Mouse (Mus musculus) MEL (cell line): Measurements from ENCODE around the gene Vmp1. TPM values are rescaled to one million over a fixed set of nuclear protein-coding genes. Genes with fewer than 3 reads are reported as not detected.

ENCODE experiments used
- DNase-seq: peaks from one replicate; pipeline ENCODE4 v3.0.0; 2011; ENCODE audit warnings: low read depth, low spot score
- H3K27ac ChIP-seq: 2 replicates; pipeline ENCODE4 v1.5.1; 2012; ENCODE audit warnings: low read depth, mild to moderate bottlenecking, control low read depth, low read length, moderate library complexity; ENCODE audit not compliant: control insufficient read depth
- H3K27me3 ChIP-seq, 2 experiments: fragments of 150-350 bp in 1 of 2; sonication (generic) in 1 of 2; 2 replicates each; pipeline ENCODE4 v1.6.1; 2012; ENCODE audit warnings: low read length in 2 of 2, mild to moderate bottlenecking in 2 of 2, improper control_type of control experiment in 1 of 2, moderate library complexity in 1 of 2; ENCODE audit not compliant: insufficient read depth in 2 of 2, control insufficient read depth in 1 of 2
- H3K36me3 ChIP-seq, 2 experiments: 2 replicates each; pipeline ENCODE4 v1.6.1; 2012 to 2014; ENCODE audit warnings: low read length in 2 of 2, improper control_type of control experiment in 1 of 2, inconsistent platforms in 1 of 2, mild to moderate bottlenecking in 1 of 2; ENCODE audit not compliant: insufficient read depth in 2 of 2, control insufficient read depth in 1 of 2
- H3K4me1 ChIP-seq, 2 experiments: fragments of 150-350 bp in 1 of 2; sonication (generic) in 1 of 2; 2 replicates each; pipeline ENCODE4 v1.6.1; 2012; ENCODE audit warnings: low read length in 2 of 2, improper control_type of control experiment in 1 of 2, mild to moderate bottlenecking in 1 of 2; ENCODE audit not compliant: insufficient read depth in 2 of 2, control insufficient read depth in 1 of 2
- H3K4me3 ChIP-seq, 2 experiments: fragments of 150-350 bp in 1 of 2; sonication (generic) in 1 of 2; 2 replicates each; pipeline ENCODE4 v1.5.1; 2012; ENCODE audit warnings: low read depth in 2 of 2, low read length in 2 of 2, mild to moderate bottlenecking in 2 of 2, moderate library complexity in 2 of 2, control low read depth in 1 of 2, improper control_type of control experiment in 1 of 2; ENCODE audit not compliant: control insufficient read depth in 1 of 2, insufficient read depth in 1 of 2
- H3K79me2 ChIP-seq: 2 replicates; pipeline ENCODE4 v1.6.1; 2012; ENCODE audit warnings: mild to moderate bottlenecking, low read length, moderate library complexity; ENCODE audit not compliant: control insufficient read depth, poor library complexity, insufficient read depth
- H3K9ac ChIP-seq: 2 replicates; pipeline ENCODE4 v1.6.1; 2012; ENCODE audit warnings: low read depth, mild to moderate bottlenecking, control low read depth, low read length, moderate library complexity; ENCODE audit not compliant: control insufficient read depth, poor library complexity, severe bottlenecking
- H3K9me3 ChIP-seq: fragments of 150-350 bp; sonication (generic); replicated peaks from 2 replicates; pipeline ENCODE4 v1.6.1; 2012; ENCODE audit warnings: mild to moderate bottlenecking, low read length, improper control_type of control experiment, moderate library complexity; ENCODE audit not compliant: insufficient read depth
- CHD1 ChIP-seq: IDR thresholded peaks from 2 replicates; pipeline ENCODE4 v1.6.1; 2012; ENCODE audit warnings: low read depth, mild to moderate bottlenecking, inconsistent platforms, low read length, improper control_type of control experiment
- CTCF ChIP-seq, 3 experiments: IDR thresholded peaks in 2 of 3; conservative IDR thresholded peaks in 1 of 3; 2 replicates each; pipeline ENCODE4 v1.5.1; 2011 to 2012; ENCODE audit warnings: low read length in 3 of 3, low read depth in 2 of 3, mild to moderate bottlenecking in 2 of 3, improper control_type of control experiment in 1 of 3, inconsistent platforms in 1 of 3, mixed read lengths in 1 of 3, moderate library complexity in 1 of 3; ENCODE audit not compliant: control insufficient read depth in 1 of 3, insufficient read depth in 1 of 3, poor library complexity in 1 of 3, severe bottlenecking in 1 of 3
- E2F4 ChIP-seq: IDR thresholded peaks from 2 replicates; pipeline ENCODE4 v1.6.1; 2011; ENCODE audit warnings: low read depth, low read length, improper control_type of control experiment, borderline replicate concordance
- EP300 ChIP-seq, 2 experiments: IDR thresholded peaks; 2 replicates each; pipeline ENCODE4 v1.6.1; 2011; ENCODE audit warnings: improper control_type of control experiment in 2 of 2, low read length in 2 of 2, low read depth in 1 of 2, mild to moderate bottlenecking in 1 of 2
- ETS1 ChIP-seq: IDR thresholded peaks from 2 replicates; pipeline ENCODE4 v1.6.1; 2012; ENCODE audit warnings: low read depth, mild to moderate bottlenecking, inconsistent platforms, low read length, improper control_type of control experiment, moderate library complexity
- GATA1 ChIP-seq: IDR thresholded peaks from 2 replicates; pipeline ENCODE4 v1.6.1; 2011; ENCODE audit warnings: low read depth, low read length, improper control_type of control experiment
- JUND ChIP-seq: IDR thresholded peaks from 2 replicates; pipeline ENCODE4 v1.6.1; 2011; ENCODE audit warnings: low read depth, mild to moderate bottlenecking, improper control_type of control experiment, low read length
- MXI1 ChIP-seq: IDR thresholded peaks from 2 replicates; pipeline ENCODE4 v1.6.1; 2011; ENCODE audit warnings: mild to moderate bottlenecking, low read depth, low read length, improper control_type of control experiment
- MYB ChIP-seq: IDR thresholded peaks from 2 replicates; pipeline ENCODE4 v1.6.1; 2011; ENCODE audit warnings: mild to moderate bottlenecking, low read depth, low read length, improper control_type of control experiment
- POLR2A ChIP-seq, 2 experiments: IDR thresholded peaks; 2 replicates each; pipeline ENCODE4 v1.6.1; 2011 to 2012; ENCODE audit warnings: low read length in 2 of 2, mild to moderate bottlenecking in 2 of 2, control low read depth in 1 of 2, improper control_type of control experiment in 1 of 2, low read depth in 1 of 2, moderate library complexity in 1 of 2; ENCODE audit not compliant: control insufficient read depth in 1 of 2, insufficient read depth in 1 of 2, poor library complexity in 1 of 2
- POLR2AphosphoS2 ChIP-seq: IDR thresholded peaks from 2 replicates; pipeline ENCODE4 v1.6.1; 2011; ENCODE audit warnings: low read length, improper control_type of control experiment
- POLR2AphosphoS5 ChIP-seq: IDR thresholded peaks from 2 replicates; pipeline ENCODE4 v1.6.1; 2012; ENCODE audit warnings: low read depth, borderline replicate concordance, mild to moderate bottlenecking, inconsistent platforms, low read length, moderate library complexity, mixed read lengths
- RAD21 ChIP-seq: IDR thresholded peaks from 2 replicates; pipeline ENCODE4 v1.6.1; 2011; ENCODE audit warnings: mild to moderate bottlenecking, low read depth, low read length, improper control_type of control experiment
- SIN3A ChIP-seq: IDR thresholded peaks from 2 replicates; pipeline ENCODE4 v1.6.1; 2012; ENCODE audit warnings: low read length, improper control_type of control experiment, inconsistent platforms
- TBP ChIP-seq: IDR thresholded peaks from 2 replicates; pipeline ENCODE4 v1.8.0; 2011; ENCODE audit warnings: low read depth, low read length, improper control_type of control experiment
- TCF12 ChIP-seq: IDR thresholded peaks from 2 replicates; pipeline ENCODE4 v1.6.1; 2014; ENCODE audit warnings: low read depth, mild to moderate bottlenecking, inconsistent platforms, low read length, improper control_type of control experiment, moderate library complexity
- ZKSCAN1 ChIP-seq: IDR thresholded peaks from 2 replicates; pipeline ENCODE4 v1.6.1; 2012; ENCODE audit warnings: low read depth, mild to moderate bottlenecking, inconsistent platforms, low read length, improper control_type of control experiment, moderate library complexity
- ZMIZ1 ChIP-seq: IDR thresholded peaks from 2 replicates; pipeline ENCODE4 v1.6.1; 2012; ENCODE audit warnings: low read depth, mild to moderate bottlenecking, inconsistent platforms, low read length, improper control_type of control experiment, moderate library complexity
- polyA plus RNA-seq, 2 experiments: library from polyadenylated mRNA; stranded (reverse) in 1 of 2; unstranded in 1 of 2; fragments of >175 nt in 1 of 2; fragments of >200 nt in 1 of 2; gene quantifications; 2 replicates each; pipeline versions ENCODE4 v1.2.1 to v1.2.4; 2012; ENCODE audit warnings: low replicate concordance in 2 of 2, low read depth in 1 of 2; ENCODE audit not compliant: insufficient read length in 2 of 2, insufficient read depth in 1 of 2, missing spikeins in 1 of 2
- total RNA-seq: library from RNA; depleted of rRNA; stranded (reverse); fragments of 300-350 nt; gene quantifications from 2 replicates; pipeline ENCODE4 v1.2.3, GENCODE M21; 2012

Gene Vmp1
- total and polyA plus RNA-seq, 3 experiments, result 61.8 to 94.9 TPM; not detected in 1

GRCm38 (mm10) chr11:86585598-86585984, 98.0 kb downstream of the Vmp1 start:
- H3K9me3 ChIP-seq, result no peaks in the 10 kb centered on the region
- H3K27me3 ChIP-seq, result no peaks in the 10 kb centered on the region
- peak overlapping the region; percentile 83 to 88 for H3K4me3 ChIP-seq
- no peak for TF ChIP-seq CTCF (IDR thresholded peaks at IDR 0.05 in 2 of 3, conservative IDR thresholded peaks at IDR 0.05 in 1 of 3; ENCODE audit: control insufficient read depth in 1 of 3, insufficient read depth in 1 of 3, low read depth in 2 of 3, low read length in 3 of 3, poor library complexity in 1 of 3, severe bottlenecking in 1 of 3)
- TF ChIP-seq MYB, result no peak
- no peak for TF ChIP-seq GATA1
- TF ChIP-seq POLR2A (IDR thresholded peaks at IDR 0.05; ENCODE audit: control insufficient read depth in 1 of 2, insufficient read depth in 1 of 2, low read depth in 1 of 2, low read length in 2 of 2, poor library complexity in 1 of 2), result peak in 1 of 2 experiments; percentile 5; a peak in 1 of 4 replicates
- TF ChIP-seq E2F4, result no peak
- H3K4me1 ChIP-seq, result peaks cover 9 to 18% of the 10 kb centered on the region in 2 experiments
- H3K79me2 ChIP-seq, result peaks cover 37% of the 10 kb centered on the region
- DNase-seq, result peak; percentile 70
- peak overlapping the region; percentile 88 for H3K9ac ChIP-seq
- H3K27ac ChIP-seq, result peak overlapping the region; percentile 96
- peaks cover 4 to 34% of the 10 kb centered on the region in 2 experiments; a peak in 3 of 4 replicates for H3K36me3 ChIP-seq

GRCm38 (mm10) chr11:86584898-86585597, 98.6 kb downstream of the Vmp1 start:
- Histone ChIP-seq H3K9me3 (no peaks in the 10 kb centered on the region), H3K4me3 (peak overlapping the region; percentile 83 to 88), H3K9ac (peak overlapping the region; percentile 88), H3K27me3 (no peaks in the 10 kb centered on the region), H3K79me2 (peaks cover 37% of the 10 kb centered on the region), H3K4me1 (peaks cover 11 to 22% of the 10 kb centered on the region in 2 experiments), H3K36me3 (peaks cover 4 to 37% of the 10 kb centered on the region in 2 experiments; a peak in 3 of 4 replicates), H3K27ac (peak overlapping the region; percentile 96)
- peak; percentile 72 for DNase-seq
- TF ChIP-seq TCF12, result no peak
- no peak for TF ChIP-seq RAD21
- no peak for TF ChIP-seq ZKSCAN1
- TF ChIP-seq SIN3A, result peak; percentile 68; the same call in 1 of the 2 replicates
- TF ChIP-seq EP300 (IDR thresholded peaks at IDR 0.05; ENCODE audit: low read depth in 1 of 2, low read length in 2 of 2), result no peak
- TF ChIP-seq POLR2A (IDR thresholded peaks at IDR 0.05; ENCODE audit: control insufficient read depth in 1 of 2, insufficient read depth in 1 of 2, low read depth in 1 of 2, low read length in 2 of 2, poor library complexity in 1 of 2), result peak in 1 of 2 experiments; percentile 49; a peak in 1 of 4 replicates
- TF ChIP-seq MYB, result peak; percentile 8; the same call in 1 of the 2 replicates
- peak; percentile 18; the same call in 1 of the 2 replicates for TF ChIP-seq ZMIZ1
- peak; percentile 31; the same call in 1 of the 2 replicates for TF ChIP-seq MXI1
- TF ChIP-seq POLR2AphosphoS2, result no peak; the same call in 1 of the 2 replicates
- no peak for TF ChIP-seq GATA1
- peak; percentile 39; the same call in 1 of the 2 replicates for TF ChIP-seq POLR2AphosphoS5
- no peak for TF ChIP-seq JUND
- peak; percentile 86 for TF ChIP-seq CHD1
- TF ChIP-seq ETS1, result 0 out of 2 replicates have a peak, but pooled peaks have one; percentile 31
- no peak; the same call in 1 of the 2 replicates for TF ChIP-seq TBP
